Mouse (Mus musculus) left cerebral cortex, postnatal 25 days (tissue): ENCODE results near the gene Pdpk1. TPM values are rescaled to one million over a fixed set of nuclear protein-coding genes. Genes with fewer than 3 reads are reported as not detected.

Experiments used
- DNase-seq, 2 experiments: peaks; one replicate each; pipeline ENCODE4 v3.0.0; 2022; ENCODE audit warnings: low spot score in 2 of 2, mixed read lengths in 1 of 2
- intact Hi-C: fragments of 180-260 bp; cut with DNase I; formaldehyde crosslinking; loops from one replicate; pipeline ENCODE4 v1.15.1; 2025
- total RNA-seq, 2 experiments: library from RNA; stranded (reverse); gene quantifications; 2 replicates each; pipeline ENCODE4 v1.2.3; 2021

Pdpk1 gene
- total RNA-seq, 2 experiments from 2014 or later, result 109 to 112 TPM

GRCm38 (mm10) chr17:24164566-24165259 is 14.0 kb upstream of the Pdpk1 start:
- no peak for DNase-seq
- intact Hi-C loops, result no loop called here

DNA sequence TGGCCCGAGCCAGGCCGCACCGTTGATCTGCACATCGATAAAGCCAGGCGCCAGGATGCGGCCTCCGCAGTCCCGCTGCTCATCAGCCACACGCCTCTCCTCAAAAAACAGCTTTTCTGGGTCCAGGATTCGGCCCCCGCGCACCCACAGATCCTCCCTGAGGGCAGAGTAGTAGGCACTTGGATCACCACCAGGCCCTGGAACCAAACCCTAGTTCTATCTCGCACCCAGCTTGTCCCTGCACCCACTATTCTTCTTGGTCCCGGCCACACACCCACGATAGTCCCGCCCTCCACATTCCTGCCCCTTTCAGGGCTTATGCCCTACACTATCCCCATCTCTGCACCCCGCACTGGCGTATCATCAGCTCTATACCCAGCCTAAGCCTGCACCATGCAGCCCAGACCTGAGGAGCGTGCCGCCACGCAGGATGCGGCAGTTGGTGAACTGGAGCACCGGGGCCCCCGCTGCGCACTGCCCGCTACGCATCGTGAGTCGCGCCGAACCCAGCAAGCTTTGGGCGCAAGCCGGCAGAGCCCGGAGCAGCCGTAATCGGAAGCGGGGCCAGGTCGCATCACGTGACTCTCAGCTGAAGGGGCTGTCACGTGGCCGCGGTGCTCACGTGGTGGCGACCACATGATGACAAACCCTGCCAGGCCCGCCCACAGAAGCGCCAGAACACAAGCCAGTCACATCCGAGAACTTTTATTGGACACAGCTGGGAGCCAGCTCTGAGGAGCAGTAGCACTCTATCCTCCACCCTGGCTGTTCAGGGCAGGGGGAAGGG is 12.6 kb upstream of the Pdpk1 start, which contains the start of gene Amdhd2:
Gene Amdhd2, minus strand, starts transcription at position 591 of the 787 bp plus-strand sequence.
- peak; percentile 99 for DNase-seq
- intact Hi-C loops, result no loop called here

DNA sequence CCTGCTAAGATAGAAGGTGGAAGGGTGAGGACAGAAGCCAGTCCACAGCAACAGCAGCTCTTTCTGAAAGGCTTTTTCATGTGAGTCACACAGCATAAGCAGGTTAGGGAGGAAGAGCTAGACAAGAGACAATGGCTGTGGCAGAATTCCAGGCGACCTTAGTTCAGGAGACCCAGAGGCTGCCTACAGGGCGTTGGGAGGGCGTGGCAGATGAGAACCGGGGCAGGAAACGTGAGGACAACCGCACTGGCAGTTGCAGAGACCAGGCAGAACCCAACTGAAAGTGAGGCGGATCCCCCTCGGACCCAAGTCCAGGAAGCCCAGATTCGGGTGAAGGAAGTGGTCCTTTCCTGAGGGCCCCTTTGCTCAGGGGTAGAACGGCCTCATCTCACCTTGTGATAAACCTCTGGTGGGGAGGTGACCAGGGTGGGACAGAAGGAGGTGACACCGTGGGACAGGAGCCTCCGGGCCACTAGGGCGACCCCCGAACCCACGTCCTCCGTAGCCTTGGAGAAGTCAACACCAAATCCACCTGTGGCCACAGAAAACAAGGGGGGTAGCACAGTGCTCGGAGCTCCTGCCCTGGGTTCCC is 12.0 kb upstream of the Pdpk1 start:
- DNase-seq, result no peak

GRCm38 (mm10) chr17:24161466-24161865 is 10.7 kb upstream of the Pdpk1 start:
- DNase-seq, result no peak
- intact Hi-C loops, result no loop called here

More for the DNA sequence above, 12.0 kb upstream of the Pdpk1 start:
- intact Hi-C loops, result no loop called here

DNA sequence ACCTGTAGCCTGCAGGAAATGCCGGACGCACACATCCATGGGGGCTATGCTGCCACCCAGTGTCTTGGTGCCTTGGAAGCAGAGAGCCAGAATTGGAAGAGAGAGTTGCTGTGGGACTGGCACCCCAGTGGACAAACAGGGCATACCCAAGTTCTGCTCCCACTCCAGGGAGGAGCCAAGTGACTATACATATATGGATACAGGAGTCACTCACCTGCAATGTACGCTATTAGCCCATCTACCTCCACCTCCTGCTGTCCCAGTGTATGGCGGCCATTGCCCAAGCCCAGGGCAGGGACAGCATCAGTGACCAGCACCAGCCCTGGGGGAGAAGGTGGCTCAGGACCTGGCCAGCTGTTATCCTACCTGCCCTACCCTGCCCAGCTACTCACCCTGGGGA is 6.8 kb upstream of the Pdpk1 start:
- intact Hi-C loops, result no loop called here
- no peak for DNase-seq

DNA sequence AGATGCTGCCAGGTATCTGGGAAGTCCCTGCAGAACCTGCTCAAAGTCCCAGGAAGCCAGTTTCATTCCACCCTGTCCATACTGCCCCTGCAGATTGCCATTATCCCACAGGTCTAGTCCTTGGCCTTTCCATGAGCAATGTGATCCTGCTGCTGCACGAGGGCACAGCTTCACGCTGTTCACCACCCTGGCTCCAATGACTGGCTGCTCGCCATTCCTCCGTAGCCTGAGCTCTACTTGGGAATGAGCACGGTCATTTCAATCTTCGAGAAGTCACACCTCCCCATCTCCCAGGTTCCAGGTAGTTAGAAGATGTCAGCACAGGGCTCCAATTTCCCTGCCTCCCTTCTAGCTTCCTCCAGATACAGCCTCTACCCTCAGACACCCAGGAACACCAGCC is 6.4 kb upstream of the Pdpk1 start:
- intact Hi-C loops, result no loop called here
- no peak for DNase-seq

- DNase-seq, result no peak
- intact Hi-C loops, result no loop called here
Measured at GRCm38 (mm10) chr17:24156394-24156793, 5.7 kb upstream of the Pdpk1 start.

GRCm38 (mm10) chr17:24155742-24156141 is 5.0 kb upstream of the Pdpk1 start:
- no peak for DNase-seq
- intact Hi-C loops, result no loop called here

DNA sequence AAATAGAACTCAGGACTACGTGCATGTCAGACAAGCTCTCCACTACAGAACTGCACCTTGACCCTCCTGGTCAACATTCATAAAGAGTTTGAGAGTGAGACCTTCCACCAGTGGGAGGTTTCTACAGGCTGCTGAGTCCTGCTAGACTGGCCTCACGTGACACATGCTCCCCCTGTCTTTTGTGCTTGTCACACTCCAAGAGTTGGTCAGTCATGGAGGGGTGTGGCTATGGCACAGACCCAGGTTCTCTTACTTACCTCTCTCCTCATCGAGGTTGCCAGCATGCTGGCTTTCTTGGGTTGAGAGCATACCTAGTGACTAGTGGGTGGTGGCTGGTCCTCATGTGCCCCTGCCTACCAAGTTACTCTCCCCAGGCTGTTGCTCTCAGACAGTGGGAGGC is 3.7 kb upstream of the Pdpk1 start:
- intact Hi-C loops, result loop anchor here (5.0 kb wide), 1 partner anchor 238 kb away; no protein-coding TSS in a partner anchor
- no peak for DNase-seq

- peak; percentile 74 to 82 for DNase-seq
- intact Hi-C loops, result loop anchor here (5.0 kb wide), 1 partner anchor 240 kb away; no protein-coding TSS in a partner anchor
Measured at GRCm38 (mm10) chr17:24151890-24152563, 1.3 kb upstream of the Pdpk1 start.

GRCm38 (mm10) chr17:24151382-24151781 is 658 bp upstream of the Pdpk1 start:
- intact Hi-C loops, result loop anchor here (5.0 kb wide), 1 partner anchor 241 kb away; no protein-coding TSS in a partner anchor
- DNase-seq, result no peak

DNA sequence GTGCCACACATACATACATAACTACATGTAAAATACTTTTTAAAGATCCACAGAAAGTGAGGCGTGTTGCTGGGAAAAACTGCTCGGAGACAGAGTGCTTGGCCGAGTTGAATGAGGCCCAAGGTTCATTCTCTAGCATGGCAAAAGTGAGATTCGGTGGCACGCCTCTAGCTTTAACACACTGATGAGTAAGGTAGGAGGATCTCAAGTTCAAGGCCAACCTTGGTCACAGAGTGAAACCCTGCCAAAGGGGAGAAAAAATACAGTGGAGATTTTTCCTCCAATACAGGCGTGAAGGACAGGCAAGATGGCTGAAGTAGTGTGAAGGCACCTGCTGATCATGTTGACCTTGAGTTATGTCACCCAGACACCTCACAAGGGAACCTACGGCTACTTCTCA is 1.3 kb downstream of the Pdpk1 start:
- intact Hi-C loops, result no loop called here
- DNase-seq, result no peak

DNA sequence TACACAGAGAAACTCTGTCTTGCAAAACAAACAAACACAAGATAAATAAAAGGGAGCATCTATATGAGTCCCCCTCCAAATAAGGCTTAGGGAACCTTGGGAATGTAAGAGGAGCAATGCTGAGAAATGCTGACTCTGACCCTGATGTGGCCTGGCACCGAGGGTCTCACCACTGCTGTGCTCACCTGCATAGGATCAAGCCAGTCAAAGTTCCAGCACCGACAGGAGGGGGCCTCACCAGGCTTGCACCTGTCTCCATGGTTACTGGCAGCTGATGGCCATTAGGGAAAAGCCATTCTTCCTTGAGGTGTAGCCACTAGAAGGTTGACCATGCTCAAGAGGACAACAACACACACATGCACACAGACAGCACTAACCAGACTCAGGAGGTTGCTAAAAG is 7.8 kb downstream of the Pdpk1 start:
- DNase-seq, result no peak
- intact Hi-C loops, result no loop called here

- peak; percentile 97 to 98 for DNase-seq
- intact Hi-C loops, result no loop called here
Measured at GRCm38 (mm10) chr17:24141425-24141920, 9.3 kb downstream of the Pdpk1 start.

DNA sequence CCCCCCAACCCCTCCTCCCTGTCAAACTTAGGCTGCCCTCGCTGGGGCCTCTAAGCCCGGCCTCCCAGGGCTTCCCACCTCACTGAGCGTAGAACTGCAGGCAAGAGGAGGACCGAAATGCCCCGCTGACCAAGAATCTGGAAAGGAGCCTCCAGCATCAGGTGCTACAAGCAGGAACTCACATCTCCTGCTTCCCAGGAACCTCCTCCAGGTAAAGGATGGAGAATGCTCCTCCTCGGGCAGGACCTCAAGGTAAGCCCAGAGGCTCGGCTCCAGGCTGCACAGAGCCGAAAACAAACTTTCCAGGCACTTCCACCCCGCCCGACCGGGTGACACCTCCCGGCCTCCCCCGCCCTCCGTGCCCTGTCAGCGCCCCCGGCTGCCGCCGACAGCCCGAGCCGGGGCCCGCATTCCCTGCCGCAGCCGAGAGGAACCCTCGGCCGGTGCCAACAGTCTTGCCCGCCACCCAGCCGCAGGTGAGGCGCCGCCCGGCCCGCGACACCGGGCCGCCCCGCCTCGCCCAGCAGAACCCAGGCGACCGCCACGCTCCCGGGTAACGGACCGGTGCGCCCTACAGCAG is 9.8 kb downstream of the Pdpk1 start:
- intact Hi-C loops, result no loop called here

DNA sequence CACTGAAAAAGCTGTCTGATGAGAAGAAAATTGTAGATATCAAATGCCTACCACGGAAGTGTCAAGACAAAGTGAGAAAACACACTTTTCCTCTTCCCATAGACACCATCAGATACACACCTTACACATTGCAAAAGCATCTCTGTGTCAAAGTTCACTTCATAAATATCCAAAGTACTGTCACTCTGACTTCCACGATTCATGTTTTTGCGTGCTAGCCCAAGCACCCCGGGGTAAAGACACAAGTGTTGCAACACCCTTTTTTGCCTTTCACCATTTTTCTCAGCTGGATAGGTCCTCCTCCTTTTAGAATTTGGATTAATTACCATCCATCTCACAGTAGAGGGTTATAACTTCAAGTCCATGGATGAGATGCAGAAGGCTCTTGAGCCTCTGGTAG is 10.8 kb downstream of the Pdpk1 start:
- intact Hi-C loops, result no loop called here
- no peak for DNase-seq

More for the DNA sequence above, 9.8 kb downstream of the Pdpk1 start:
- peak in 1 of 2 experiments; percentile 14 for DNase-seq

- intact Hi-C loops, result no loop called here
Measured at GRCm38 (mm10) chr17:24139256-24139655, 11.5 kb downstream of the Pdpk1 start.

GRCm38 (mm10) chr17:24137226-24137880 is 13.4 kb downstream of the Pdpk1 start:
- intact Hi-C loops, result no loop called here
- DNase-seq, result no peak

More at GRCm38 (mm10) chr17:24139256-24139655, 11.5 kb downstream of the Pdpk1 start:
- no peak for DNase-seq

DNA sequence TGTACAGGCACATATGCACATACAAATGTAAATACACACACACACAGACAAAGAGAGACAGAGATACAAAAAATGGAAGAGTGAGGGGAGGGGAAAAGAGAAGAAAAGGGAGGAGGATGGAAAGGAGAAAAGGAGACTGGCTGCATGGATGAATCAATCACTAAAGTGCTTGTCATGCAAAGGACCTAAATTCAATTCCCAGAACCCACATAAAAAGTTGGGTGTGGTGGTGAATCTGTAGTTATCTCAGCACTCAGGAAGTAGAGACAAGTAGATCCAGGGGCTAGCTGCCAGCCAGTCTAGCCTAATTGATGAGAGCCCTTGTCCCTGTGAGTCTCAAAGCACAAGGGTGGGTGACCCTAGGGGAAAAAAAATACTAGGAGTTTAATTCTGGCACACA is 16.7 kb downstream of the Pdpk1 start:
- DNase-seq, result no peak
- intact Hi-C loops, result no loop called here
